Mouse (Mus musculus): ENCODE data around the gene Naa30.

Gene Naa30

GRCm38 (mm10) chr14:49226471-49226870 is 54.4 kb downstream of the Naa30 start:
- DNase-seq (ENCODE audit: low read depth, low spot score), result no peak

GRCm38 (mm10) chr14:49226986-49227385 is 55.0 kb downstream of the Naa30 start:
- DNase-seq (ENCODE audit: low read depth, low spot score), result no peak

GRCm38 (mm10) chr14:49231845-49232244 is 59.8 kb downstream of the Naa30 start:
- no peak for DNase-seq (ENCODE audit: low read depth, low spot score)

- DNase-seq (ENCODE audit: low read depth, low spot score), result peak; percentile 92
Measured at GRCm38 (mm10) chr14:49234788-49235515, 62.9 kb downstream of the Naa30 start.

- DNase-seq (ENCODE audit: low read depth, low spot score), result peak; percentile 60
Measured at GRCm38 (mm10) chr14:49238206-49238605, 66.2 kb downstream of the Naa30 start.
